Mouse (Mus musculus) layer of hippocampus, postnatal 25 days (tissue): ENCODE data around the gene Myd88. TPM values are rescaled to one million over a fixed set of nuclear protein-coding genes. Genes with fewer than 3 reads are reported as not detected.
A peak's percentile ranks its signal among the peaks of the same experiment; 100 is the strongest.

Experiments used
- DNase-seq, 2 experiments: peaks; one replicate each; pipeline ENCODE4 v3.0.0; 2022; ENCODE audit warnings: mixed read lengths in 2 of 2, low spot score in 1 of 2; ENCODE audit errors: extremely low spot score in 1 of 2
- total RNA-seq, 2 experiments: library from RNA; stranded (reverse); gene quantifications; 2 replicates each; pipeline ENCODE4 v1.2.3; 2021

Gene Myd88
- total RNA-seq, 2 experiments from 2014 or later = 6.3 to 7.4 TPM

- DNase-seq = no peak
Measured at GRCm38 (mm10) chr9:119342728-119343127, 1.5 kb upstream of the Myd88 start.

GRCm38 (mm10) chr9:119340212-119340580, 1.0 kb downstream of the Myd88 start:
- no peak for DNase-seq

DNA sequence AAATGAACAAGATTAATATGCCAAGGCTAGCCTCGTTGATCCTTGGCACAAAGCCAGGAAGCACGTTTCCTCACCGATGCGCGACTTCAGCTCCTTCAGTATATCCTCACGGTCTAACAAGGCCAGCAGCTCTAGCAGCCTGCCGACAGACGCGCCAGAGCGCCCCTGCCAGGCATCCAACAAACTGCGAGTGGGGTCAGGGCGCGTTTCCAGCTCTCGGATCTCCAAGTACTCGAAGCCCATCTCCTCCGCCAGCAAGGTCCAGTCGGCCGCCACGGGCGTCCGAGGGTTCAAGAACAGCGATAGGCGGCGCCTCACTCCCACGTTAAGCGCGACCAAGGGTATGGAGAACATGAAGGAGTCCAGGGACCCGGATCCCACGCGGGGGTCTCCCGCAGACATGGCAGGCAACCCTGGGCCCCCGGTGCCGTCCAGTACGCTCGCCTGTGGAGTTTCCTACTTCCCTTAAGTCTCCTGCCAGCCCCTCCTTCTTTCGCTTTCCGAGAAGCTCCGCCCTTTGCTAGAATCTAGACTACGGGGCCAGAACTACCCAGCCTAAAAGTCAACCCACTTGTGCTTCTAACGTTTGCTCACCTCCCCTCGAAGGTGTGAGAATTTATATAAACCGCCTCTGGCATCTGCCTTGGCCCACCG, 1.5 kb downstream of the Myd88 start, which contains the start of gene Acaa1a:
Acaa1a (plus strand) TSS at position 119 of the 654 bp plus-strand sequence.
- peak; percentile 32 to 42 for DNase-seq

- no peak for DNase-seq
Measured at GRCm38 (mm10) chr9:119339106-119339505, 2.1 kb downstream of the Myd88 start.

DNA sequence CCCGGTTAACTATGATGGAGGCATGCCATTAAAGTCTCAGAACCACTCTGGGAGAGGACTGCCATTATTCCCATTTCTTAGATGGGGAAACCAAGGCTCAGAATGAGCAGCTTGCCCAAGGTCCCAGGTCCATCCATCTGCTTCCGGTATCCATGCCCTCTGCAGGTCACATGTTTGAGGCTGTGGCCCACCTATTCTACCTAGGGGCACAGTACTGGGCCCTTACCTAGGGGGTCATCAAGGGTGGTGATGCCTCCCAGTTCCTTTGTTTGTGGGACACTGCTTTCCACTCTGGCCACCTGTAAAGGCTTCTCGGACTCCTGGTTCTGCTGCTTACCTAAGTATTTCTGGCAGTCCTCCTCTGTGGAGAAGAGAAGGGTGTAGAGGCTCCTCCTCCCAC, 2.9 kb downstream of the Myd88 start:
- DNase-seq = no peak

DNA sequence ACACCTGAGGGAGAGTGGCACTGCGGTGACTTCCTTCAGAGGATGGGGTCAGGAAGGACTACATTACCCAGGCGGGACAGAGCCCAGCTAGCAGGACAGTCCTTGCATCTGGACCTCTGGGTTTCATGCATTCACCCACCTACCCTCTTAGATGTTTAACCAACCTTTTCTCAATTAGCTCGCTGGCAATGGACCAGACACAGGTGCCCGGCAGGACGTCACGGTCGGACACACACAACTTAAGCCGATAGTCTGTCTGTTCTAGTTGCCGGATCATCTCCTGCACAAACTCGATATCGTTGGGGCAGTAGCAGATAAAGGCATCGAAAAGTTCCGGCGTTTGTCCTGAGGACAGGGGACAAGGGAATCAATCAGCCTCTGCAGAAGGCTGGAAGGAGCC, 3.4 kb downstream of the Myd88 start:
- DNase-seq = no peak

DNA sequence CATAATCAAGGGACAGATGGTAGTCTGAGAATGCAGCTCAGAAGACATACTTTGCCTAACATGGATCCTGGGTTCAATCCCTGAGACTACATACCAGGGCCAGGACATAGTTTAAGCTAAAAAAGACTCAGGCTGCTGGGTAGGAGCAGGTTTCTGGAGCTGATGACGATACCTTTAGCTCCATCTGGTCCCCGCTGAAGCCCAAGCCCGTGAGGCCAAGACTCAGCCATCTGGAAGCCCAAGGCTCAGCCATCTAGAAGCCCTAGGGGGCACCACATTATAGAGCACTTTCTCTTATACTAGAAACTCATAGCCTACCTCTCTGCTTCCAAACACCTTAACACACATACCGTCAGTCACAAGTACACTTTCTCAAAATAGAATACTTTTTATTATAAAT, 5.6 kb downstream of the Myd88 start:
- no peak for DNase-seq

DNA sequence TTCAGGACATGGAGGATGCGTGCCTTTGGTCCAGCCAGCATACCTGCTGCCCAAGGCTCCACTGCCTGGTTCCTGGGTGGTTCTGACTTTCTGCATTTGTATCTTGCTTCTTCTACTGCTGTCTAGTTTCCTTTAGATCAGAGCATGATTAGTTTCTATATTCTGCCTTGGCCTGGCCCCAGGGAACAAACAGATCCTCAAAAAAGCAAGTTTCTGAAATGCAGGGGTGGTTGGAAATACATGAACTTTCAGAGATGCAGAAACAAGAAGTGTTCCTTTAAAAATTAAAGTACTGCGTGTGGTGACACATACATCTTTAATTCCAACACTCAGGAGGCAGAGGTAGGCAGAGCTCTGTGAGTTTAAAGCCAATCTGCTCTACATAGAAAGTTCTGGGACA, 6.4 kb downstream of the Myd88 start:
- DNase-seq = no peak

- no peak for DNase-seq
Measured at GRCm38 (mm10) chr9:119334324-119334723, 6.9 kb downstream of the Myd88 start.

GRCm38 (mm10) chr9:119330186-119330963, 10.8 kb downstream of the Myd88 start:
- DNase-seq = no peak

GRCm38 (mm10) chr9:119328488-119328887, 12.7 kb downstream of the Myd88 start:
- DNase-seq = no peak

DNA sequence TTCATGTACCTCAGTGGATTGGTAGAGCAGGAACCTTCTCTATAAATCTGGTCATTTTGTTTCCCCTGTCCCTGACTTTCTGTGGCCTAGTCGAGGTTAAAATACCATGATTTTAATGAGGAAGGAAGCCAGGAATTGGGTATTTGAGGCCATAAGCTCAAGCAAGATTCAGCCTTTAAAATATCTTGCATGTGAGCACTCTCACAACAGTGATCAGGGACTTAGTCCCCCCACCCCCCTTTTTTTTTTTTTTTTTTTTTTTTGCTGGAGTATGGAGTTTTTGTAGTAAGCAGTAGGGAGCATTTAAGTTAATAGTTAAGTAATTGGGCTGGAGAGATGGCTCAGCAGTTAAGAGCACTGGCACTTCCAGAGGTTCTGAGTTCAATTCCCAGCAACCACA, 17.1 kb downstream of the Myd88 start:
- DNase-seq = no peak

GRCm38 (mm10) chr9:119323260-119323645, 18.0 kb downstream of the Myd88 start:
- DNase-seq = no peak

GRCm38 (mm10) chr9:119322289-119323259, 18.6 kb downstream of the Myd88 start, which contains the start of gene Oxsr1:
Gene Oxsr1, minus strand, starts transcription at chr9:119322427.
- peak; percentile 92 to 96 for DNase-seq

- DNase-seq = no peak
Measured at GRCm38 (mm10) chr9:119321392-119322229, 19.6 kb downstream of the Myd88 start.

GRCm38 (mm10) chr9:119320946-119321345, 20.3 kb downstream of the Myd88 start:
- DNase-seq = no peak

DNA sequence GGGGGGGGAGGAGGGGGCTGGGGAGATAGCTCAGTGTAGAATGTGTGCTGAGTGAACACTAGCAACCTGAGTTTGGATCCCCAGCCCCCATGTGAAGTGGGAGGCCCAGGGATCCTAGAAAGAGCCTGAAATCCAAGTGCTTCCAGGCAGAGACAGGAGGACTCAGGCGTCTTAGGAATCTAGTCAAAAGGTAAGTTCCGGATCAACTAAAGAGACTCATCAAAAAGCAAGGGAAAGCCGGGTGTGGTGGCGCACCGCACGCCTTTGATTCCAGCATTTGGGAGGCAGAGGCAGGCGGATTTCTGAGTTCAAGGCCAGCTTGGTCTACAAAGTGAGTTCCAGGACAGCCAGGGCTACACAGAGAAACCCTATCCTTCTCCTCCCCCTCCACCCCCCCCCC, 20.8 kb downstream of the Myd88 start:
- no peak for DNase-seq

GRCm38 (mm10) chr9:119318891-119319290, 22.3 kb downstream of the Myd88 start:
- DNase-seq = no peak

GRCm38 (mm10) chr9:119313096-119313495, 28.1 kb downstream of the Myd88 start:
- no peak for DNase-seq

DNA sequence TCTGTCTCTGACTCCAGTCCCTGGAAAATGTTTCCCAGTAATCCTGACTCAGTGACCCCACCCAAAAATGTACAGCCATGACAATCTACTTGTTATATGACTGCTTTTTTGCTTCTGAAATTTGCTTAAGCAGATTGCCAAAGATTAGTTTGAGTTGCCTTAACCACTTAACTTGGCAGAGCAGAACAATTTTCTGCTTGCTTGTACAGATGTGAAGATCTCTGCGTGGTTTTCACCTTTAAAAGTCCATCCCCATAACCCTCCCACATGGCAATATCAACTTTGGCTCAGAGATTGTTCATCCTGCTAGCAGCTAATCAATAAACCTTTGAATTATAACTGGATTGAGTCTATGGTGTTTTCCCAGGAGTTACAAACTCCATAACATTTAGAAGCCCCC, 32.1 kb downstream of the Myd88 start:
- no peak for DNase-seq
